Mouse (Mus musculus): ENCODE results near the gene Vmn1r189.

- TF ChIP-seq CTCF (conservative IDR thresholded peaks at IDR 0.05; ENCODE audit: insufficient read depth, insufficient read length, low read depth, low read length) (no peak), POLR2A (IDR thresholded peaks at IDR 0.05; ENCODE audit: low read depth, low read length) (no peak)
Observed at GRCm38 (mm10) chr13:22061422-22061821, 44.2 kb downstream of the Vmn1r189 start.

Data from kidney, adult 2 months (tissue).